In the genomic region with DNA sequence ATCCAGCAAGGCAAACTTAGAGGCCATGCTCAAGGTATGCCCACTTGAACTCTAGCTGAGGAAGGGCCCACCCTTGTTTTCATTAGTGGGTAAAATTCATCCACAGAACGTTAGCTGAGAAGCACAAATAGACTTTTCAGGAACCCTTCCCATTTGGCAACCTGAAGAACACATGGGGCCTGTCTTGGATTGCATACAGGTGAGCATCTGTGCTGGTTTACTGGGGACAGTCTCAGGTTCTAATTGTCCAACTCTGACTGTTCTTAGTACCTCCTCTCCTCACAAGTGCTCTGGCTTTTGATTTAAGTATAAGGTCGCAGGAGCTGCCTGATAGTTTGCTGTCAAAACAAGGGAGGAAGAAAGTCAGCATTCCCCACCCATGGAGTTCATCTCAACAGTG, we compare ENCODE assay signal across 28 mouse cellular contexts.
DNase-seq lines count a peak whose midpoint lies in the region; ATAC-seq and TF ChIP-seq lines count a peak whose summit lies in the region.
"Had no signal": no experiment of that assay in that cellular context is flagged by ENCODE, and none has a peak within 500 bp of the region (broad histone marks: within the 10 kb centered on the region; RNA-seq: fewer than 3 reads in every experiment).

No protein-coding gene starts in this region.

- H3K4me2 ChIP-seq in liver, embryonic 12.5 days: no peak overlapping the region
- H3K4me2 ChIP-seq: embryonic facial prominence, embryonic 13.5 days; forebrain, embryonic 12.5 days; forebrain, embryonic 15.5 days; heart, embryonic 13.5 days; hindbrain, embryonic 14.5 days had no signal

- peak overlapping the region; percentile 3; the same call in 1 of the 2 replicates for H3K27ac ChIP-seq in ES-Bruce4 (ENCODE audit: insufficient read depth, low read length)
- H3K27ac ChIP-seq in liver, embryonic 12.5 days: no peak overlapping the region
- H3K27ac ChIP-seq in heart, embryonic 10.5 days: no peak overlapping the region
- H3K27ac ChIP-seq: embryonic facial prominence, embryonic 10.5 days; embryonic facial prominence, embryonic 13.5 days; forebrain, embryonic 12.5 days; forebrain, embryonic 15.5 days; heart, embryonic 13.5 days; hindbrain, embryonic 14.5 days; hindbrain, postnatal 0 days had no signal

- H3K4me1 ChIP-seq in ES-Bruce4 (ENCODE audit: control insufficient read depth, insufficient read depth, low read length): peaks cover 3% of the 10 kb centered on the region
- H3K4me1 ChIP-seq in liver, embryonic 12.5 days: no peaks in the 10 kb centered on the region
- H3K4me1 ChIP-seq in heart, embryonic 10.5 days: no peaks in the 10 kb centered on the region
- H3K4me1 ChIP-seq: embryonic facial prominence, embryonic 13.5 days; forebrain, embryonic 12.5 days; forebrain, embryonic 15.5 days had no signal

- peak; percentile 33 to 35 for DNase-seq in cerebellum, adult 18-20 months
- no peak for DNase-seq in cerebellum, adult 11 months
- DNase-seq in cerebellum, adult 9-10 months: peak; percentile 54
- peak; percentile 59 to 82 for DNase-seq in cerebellum, postnatal 14 days
- DNase-seq in left cerebral cortex, postnatal 36 days (ENCODE audit: low spot score in 2 of 2): no peak
- DNase-seq in heart, embryonic 10.5 days (ENCODE audit: low spot score): no peak
- DNase-seq: adrenal gland, adult 2 months; adrenal gland, postnatal 14 days; B cell, adult 2 months; embryo, embryonic 11 days; gastrocnemius, postnatal 25 days; heart, adult 18-20 months; heart, postnatal 14 days; heart, postnatal 4 days; kidney, adult 18-20 months had no signal

- intact Hi-C loops in left cerebral cortex, postnatal 36 days (cut with DNase I): no loop called here

- H3K36me3 ChIP-seq in ES-Bruce4 (ENCODE audit: control insufficient read depth, insufficient read depth, low read length, poor library complexity, severe bottlenecking): no peaks in the 10 kb centered on the region
- H3K36me3 ChIP-seq in liver, embryonic 12.5 days: no peaks in the 10 kb centered on the region
- H3K36me3 ChIP-seq in heart, embryonic 10.5 days: no peaks in the 10 kb centered on the region
- H3K36me3 ChIP-seq: embryonic facial prominence, embryonic 10.5 days; embryonic facial prominence, embryonic 13.5 days; forebrain, embryonic 12.5 days; forebrain, embryonic 15.5 days; heart, embryonic 13.5 days had no signal

- no peak for TF ChIP-seq CTCF in ES-Bruce4 (IDR thresholded peaks at IDR 0.05; ENCODE audit: low read depth, low read length)

- H3K9me3 ChIP-seq in ES-Bruce4 (replicated peaks; ENCODE audit: control insufficient read depth, insufficient read depth, low read length, poor library complexity, severe bottlenecking): no peaks in the 10 kb centered on the region
- H3K9me3 ChIP-seq in liver, embryonic 12.5 days (replicated peaks): no peaks in the 10 kb centered on the region
- no peaks in the 10 kb centered on the region for H3K9me3 ChIP-seq in heart, embryonic 10.5 days
- H3K9me3 ChIP-seq: embryonic facial prominence, embryonic 10.5 days; embryonic facial prominence, embryonic 13.5 days; forebrain, embryonic 12.5 days; forebrain, embryonic 15.5 days had no signal

- ATAC-seq in liver, embryonic 12.5 days: no peak
- ATAC-seq: forebrain, embryonic 15.5 days; hindbrain, postnatal 0 days; inflammation-experienced regulatory T-cells, adult 6 months; intestine, embryonic 16.5 days had no signal

- 53% methylated on average over 2 of the region's 2 CpGs for WGBS in liver, embryonic 12.5 days (ENCODE audit: insufficient replicate concordance)
- 67% methylated on average over 2 of the region's 2 CpGs for WGBS in heart, embryonic 10.5 days

- H3K27me3 ChIP-seq in ES-Bruce4 (ENCODE audit: control insufficient read depth, insufficient read depth, low read length, poor library complexity, severe bottlenecking): no peaks in the 10 kb centered on the region
- H3K27me3 ChIP-seq in liver, embryonic 12.5 days (replicated peaks): no peaks in the 10 kb centered on the region
- no peaks in the 10 kb centered on the region for H3K27me3 ChIP-seq in heart, embryonic 10.5 days (ENCODE audit: insufficient read depth, poor library complexity, severe bottlenecking)
- H3K27me3 ChIP-seq: CH12.LX; embryonic facial prominence, embryonic 13.5 days; forebrain, embryonic 12.5 days; forebrain, embryonic 15.5 days; heart, embryonic 13.5 days had no signal

- TF ChIP-seq POLR2A in ES-Bruce4 (IDR thresholded peaks at IDR 0.05; ENCODE audit: insufficient read depth, low read length): no peak

- no peak overlapping the region for H3K9ac ChIP-seq in ES-Bruce4 (ENCODE audit: low read depth, poor library complexity, severe bottlenecking)
- H3K9ac ChIP-seq in liver, embryonic 12.5 days: no peak overlapping the region
- H3K9ac ChIP-seq: embryonic facial prominence, embryonic 13.5 days; forebrain, embryonic 12.5 days; forebrain, embryonic 15.5 days; heart, embryonic 13.5 days; hindbrain, embryonic 14.5 days had no signal

- TF ChIP-seq EP300 in ES-Bruce4 (IDR thresholded peaks at IDR 0.05; ENCODE audit: insufficient read depth, low read depth, low read length): no peak

- no peak overlapping the region for H3K4me3 ChIP-seq in ES-Bruce4 (ENCODE audit: low read depth, low read length)
- no peak overlapping the region for H3K4me3 ChIP-seq in liver, embryonic 12.5 days
- H3K4me3 ChIP-seq in heart, embryonic 10.5 days: no peak overlapping the region
- H3K4me3 ChIP-seq: embryonic facial prominence, embryonic 10.5 days; embryonic facial prominence, embryonic 13.5 days; erythroblast, embryonic 14.5 days; forebrain, embryonic 12.5 days; forebrain, embryonic 15.5 days; heart, embryonic 13.5 days had no signal

Comparison
In these comparisons a context has a peak if more than half of its experiments do, and no peak if none do; other contexts are left out.
1. DNase-seq: peak in cerebellum, adult 18-20 months (2 of 2), cerebellum, adult 9-10 months (single experiment) and cerebellum, postnatal 14 days (2 of 2); none in cerebellum, adult 11 months (single experiment), left cerebral cortex, postnatal 36 days (0 of 2) and heart, embryonic 10.5 days (single experiment).